Mouse (Mus musculus) gastrocnemius, adult 18-20 months (tissue): ENCODE measurements around the gene Usp48. TPM values are rescaled to one million over a fixed set of nuclear protein-coding genes. Genes with fewer than 3 reads are reported as not detected.

ENCODE experiments used
- DNase-seq: peaks from one replicate; pipeline ENCODE4 v3.0.0; 2021; ENCODE audit warnings: low spot score
- total RNA-seq, 2 experiments: library from RNA; stranded (reverse); gene quantifications; 2 replicates each; pipeline ENCODE4 v1.2.3; 2021

The Usp48 gene
- total RNA-seq, 2 experiments from 2014 or later = 24.9 to 27.3 TPM

- DNase-seq = no peak
Measured at GRCm38 (mm10) chr4:137609281-137609680, 15.7 kb downstream of the Usp48 start.

- DNase-seq = no peak
Measured at GRCm38 (mm10) chr4:137609702-137610101, 16.1 kb downstream of the Usp48 start.

GRCm38 (mm10) chr4:137610256-137610655, 16.7 kb downstream of the Usp48 start:
- DNase-seq = no peak

DNA sequence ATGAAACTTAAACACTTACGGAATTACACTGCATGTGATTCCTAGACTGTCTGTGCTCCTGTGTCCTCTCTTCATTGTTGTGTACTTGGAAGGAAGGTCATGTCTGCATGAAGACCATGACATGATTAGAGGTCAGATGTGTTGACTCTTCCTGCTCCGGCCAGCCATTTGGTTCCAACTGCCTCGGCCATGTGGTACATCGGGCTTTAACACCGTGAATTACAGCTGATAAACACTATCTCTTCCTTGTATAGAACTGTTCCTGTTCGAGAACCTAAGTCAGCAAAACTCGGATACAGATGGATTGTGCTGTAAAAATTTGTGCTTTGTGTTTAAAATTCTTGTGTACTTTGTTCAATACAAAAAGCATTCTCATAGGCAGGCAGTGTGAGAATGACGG, 29.3 kb downstream of the Usp48 start:
- no peak for DNase-seq

DNA sequence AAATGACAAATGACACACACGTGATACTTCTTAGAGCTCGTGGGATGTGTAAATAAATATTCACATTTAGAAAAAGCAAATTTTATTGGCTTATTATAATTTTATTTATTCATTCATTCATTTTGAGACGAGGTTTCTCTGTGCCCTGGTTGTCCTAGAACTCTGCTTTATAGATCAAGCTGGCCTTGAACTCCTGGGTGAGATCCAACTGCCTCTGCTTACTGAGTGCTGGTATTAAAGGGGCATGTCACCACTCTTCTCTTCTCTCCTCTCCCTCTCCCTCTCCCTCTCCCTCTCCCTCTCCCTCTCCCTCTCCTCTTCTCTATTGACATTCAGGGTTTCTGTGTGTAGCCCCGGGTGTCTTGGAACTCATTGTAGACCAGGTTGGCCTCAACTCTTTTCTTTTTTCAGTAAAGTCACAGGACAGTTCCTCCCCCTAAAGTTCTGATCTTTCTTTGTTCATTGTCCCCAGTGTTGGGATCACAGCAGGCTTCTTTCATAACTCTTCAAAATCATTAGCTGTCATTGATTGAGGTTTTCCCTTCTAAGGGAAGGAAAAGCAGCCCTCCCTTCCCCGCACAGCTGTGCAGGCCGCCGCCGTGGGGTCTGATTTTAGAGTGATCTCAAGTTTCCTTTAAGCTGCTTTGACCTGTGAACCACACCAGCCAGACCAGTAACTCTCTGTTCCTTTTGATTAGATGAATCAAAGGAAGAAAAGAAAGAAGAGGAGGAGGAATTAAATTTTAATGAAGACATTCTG, 34.1 kb downstream of the Usp48 start:
- no peak for DNase-seq

- no peak for DNase-seq
Measured at GRCm38 (mm10) chr4:137628400-137628799, 34.8 kb downstream of the Usp48 start.

GRCm38 (mm10) chr4:137629354-137629753, 35.8 kb downstream of the Usp48 start:
- DNase-seq = no peak

GRCm38 (mm10) chr4:137630153-137630552, 36.6 kb downstream of the Usp48 start:
- DNase-seq = no peak

GRCm38 (mm10) chr4:137631596-137631995, 38.0 kb downstream of the Usp48 start:
- DNase-seq = no peak

- DNase-seq = no peak
Measured at GRCm38 (mm10) chr4:137633394-137633793, 39.8 kb downstream of the Usp48 start.

DNA sequence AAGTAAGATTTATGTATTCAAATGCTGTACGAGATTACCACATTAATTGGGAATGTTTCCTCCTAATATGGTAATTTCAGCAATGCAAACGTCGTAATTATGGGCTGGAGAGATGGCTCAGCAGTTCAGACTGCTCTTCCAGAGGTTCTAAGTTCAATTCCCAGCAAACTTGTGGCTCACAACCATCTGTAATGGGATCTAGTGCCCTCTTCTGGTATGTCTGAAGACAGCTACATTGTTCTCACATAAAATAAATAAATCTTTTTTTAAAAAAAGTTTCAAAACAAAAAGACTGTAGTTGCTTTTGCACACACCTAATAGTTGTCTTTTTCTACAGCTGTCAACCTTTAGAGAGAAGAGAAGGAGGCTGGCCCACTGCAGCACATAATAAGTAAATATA, 43.0 kb downstream of the Usp48 start:
- DNase-seq = no peak

GRCm38 (mm10) chr4:137641556-137641955, 48.0 kb downstream of the Usp48 start:
- peak; percentile 37 for DNase-seq

- DNase-seq = no peak
Measured at GRCm38 (mm10) chr4:137642101-137642500, 48.5 kb downstream of the Usp48 start.

DNA sequence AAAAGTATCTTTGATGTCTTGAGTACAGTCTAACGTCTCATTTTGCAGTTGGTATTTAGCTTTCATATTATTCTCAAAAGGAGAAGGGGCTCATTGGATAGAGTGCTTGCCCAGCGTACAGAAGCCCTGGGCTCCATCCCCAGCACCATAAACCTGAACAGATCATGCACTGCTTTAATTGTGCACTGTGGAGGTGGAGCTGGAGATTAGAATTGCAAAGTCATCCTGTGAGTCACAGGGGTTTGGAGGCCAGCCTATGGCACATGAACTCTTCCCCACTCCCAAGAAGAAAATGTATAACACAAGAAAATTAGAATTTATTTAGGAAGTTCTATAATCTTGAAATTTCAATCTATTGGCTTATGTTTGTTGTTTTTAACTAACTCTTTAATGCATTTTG, 49.9 kb downstream of the Usp48 start:
- DNase-seq = no peak

DNA sequence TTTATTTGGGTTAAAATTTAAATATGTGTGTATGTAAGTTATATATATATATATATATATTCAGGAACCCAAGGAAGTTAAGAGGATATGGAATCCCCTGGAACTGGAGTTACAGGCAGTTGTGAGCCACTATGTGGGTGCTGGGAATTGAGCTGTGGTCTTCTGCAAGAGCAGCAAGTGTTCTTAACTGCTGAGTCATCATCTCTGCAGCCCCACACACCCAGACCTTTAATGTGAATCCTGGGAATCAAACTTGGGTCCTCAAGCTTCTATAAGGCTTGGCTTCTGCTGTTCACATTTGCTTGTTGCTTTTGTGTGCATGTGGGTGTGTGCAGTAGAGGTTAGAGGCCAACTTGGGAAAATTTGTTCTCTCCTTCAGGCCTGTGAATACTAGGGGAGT, 52.7 kb downstream of the Usp48 start:
- no peak for DNase-seq

DNA sequence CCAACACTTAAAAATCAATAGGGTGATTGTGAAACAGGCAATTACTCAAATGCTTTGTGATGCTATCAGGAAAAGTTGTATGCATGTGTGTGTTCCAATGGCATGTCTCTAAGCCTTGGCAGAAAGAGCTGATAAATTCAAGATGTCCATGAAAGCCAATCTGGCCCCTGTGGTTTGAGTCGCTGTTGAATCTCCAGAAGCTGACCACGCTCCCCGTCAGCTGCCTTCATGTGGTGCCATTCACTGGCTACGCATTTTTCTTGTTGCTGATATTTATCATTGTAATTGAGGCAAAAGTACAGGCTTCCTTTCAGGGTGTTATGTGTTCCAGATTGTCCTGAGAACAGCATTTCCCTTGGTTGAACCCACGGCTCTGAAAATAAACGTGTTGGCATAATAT, 54.1 kb downstream of the Usp48 start:
- DNase-seq = no peak

- no peak for DNase-seq
Measured at GRCm38 (mm10) chr4:137648230-137648629, 54.7 kb downstream of the Usp48 start.

DNA sequence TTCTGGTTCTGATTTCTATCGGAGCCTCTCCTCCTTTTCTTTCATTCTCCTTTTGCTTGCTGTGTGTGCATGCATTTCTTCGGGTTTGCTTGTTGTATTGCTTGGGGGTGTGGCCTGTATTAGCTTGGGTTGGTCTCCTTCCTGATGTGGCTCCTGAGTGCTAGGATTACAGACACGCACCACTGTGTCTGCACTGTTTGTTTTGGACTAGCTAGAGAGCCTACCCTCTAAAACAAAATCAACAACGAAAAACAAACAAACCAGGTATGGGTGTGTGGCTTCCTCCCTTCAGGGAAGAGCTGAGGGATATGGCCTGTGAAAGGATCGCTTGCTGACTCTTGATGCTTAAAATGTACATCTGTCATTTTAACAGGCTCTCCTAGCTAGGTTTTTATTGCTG, 57.4 kb downstream of the Usp48 start:
- no peak for DNase-seq

- no peak for DNase-seq
Measured at GRCm38 (mm10) chr4:137652835-137653346, 59.3 kb downstream of the Usp48 start.

- no peak for DNase-seq
Measured at GRCm38 (mm10) chr4:137655241-137656031, 61.9 kb downstream of the Usp48 start.

DNA sequence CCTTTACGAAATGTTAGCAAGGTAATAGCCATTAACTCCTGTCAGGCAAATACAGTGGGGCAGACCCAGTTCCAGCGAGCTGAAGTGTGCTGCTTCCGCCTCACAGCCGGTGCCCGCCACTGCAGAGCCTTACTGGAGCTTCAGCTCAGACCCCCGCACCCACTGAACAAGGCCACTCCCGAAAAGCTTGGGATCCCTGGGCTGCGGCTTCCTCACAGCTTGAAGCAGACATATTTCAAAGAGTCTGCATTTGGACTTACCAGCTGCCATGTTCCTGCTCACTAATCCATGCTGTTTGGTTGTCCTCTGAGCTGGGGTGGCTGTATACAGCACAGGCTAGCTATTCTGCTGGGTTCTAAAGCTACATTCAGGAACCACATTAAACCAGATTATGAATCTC, 64.1 kb downstream of the Usp48 start:
- no peak for DNase-seq

DNA sequence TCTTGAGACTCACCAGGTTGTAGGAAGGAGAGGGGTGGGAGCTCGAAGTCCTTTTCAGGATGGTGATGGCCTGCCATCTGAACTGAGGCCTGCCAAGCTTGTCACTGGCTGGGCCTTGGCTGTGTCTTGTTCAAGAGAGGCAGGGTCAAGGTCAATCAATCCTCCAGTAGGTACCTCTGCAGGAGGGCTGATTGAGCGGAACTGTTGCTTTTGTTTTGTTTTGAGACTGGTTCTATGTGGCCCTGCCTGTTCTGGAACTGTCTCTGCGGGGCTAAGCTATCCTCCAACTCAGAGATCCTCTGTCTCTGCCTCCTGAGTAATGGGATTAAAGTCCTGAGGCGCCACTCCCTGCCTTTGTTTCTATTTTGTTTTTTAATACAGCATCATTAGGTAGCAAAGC, 66.0 kb downstream of the Usp48 start:
- no peak for DNase-seq
